9 mouse cellular contexts compared by ENCODE assay signal in the genomic region with DNA sequence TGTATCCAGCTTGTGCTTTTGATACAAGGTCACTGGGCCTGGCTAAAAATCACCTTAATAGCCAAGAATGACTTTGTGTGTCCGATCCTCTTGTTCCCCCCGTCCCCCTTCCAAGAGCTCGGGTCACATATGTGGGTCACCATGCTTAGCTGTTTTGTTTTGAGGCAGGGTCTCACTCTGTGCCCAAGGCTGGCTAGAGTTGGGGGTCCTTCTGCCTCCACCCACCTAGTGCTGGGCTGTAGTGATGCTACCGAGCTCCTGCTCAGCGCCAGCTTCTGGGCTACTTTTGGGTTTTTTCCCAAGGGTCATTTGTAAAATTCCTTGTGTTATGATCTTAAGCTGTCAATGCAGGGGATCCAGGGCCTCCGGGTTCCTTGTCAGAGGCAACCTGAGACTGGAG. TPM values are rescaled to one million over a fixed set of nuclear protein-coding genes. Genes with fewer than 3 reads are reported as not detected.
DNase-seq lines count a peak whose midpoint lies in the region; ATAC-seq and TF ChIP-seq lines count a peak whose summit lies in the region.
"Had no signal": no experiment of that assay in that cellular context is flagged by ENCODE, and none has a peak within 500 bp of the region (broad histone marks: within the 10 kb centered on the region; RNA-seq: fewer than 3 reads in every experiment).

No protein-coding gene starts in this region.

- ATAC-seq in heart, embryonic 12.5 days (ENCODE audit: insufficient number of reproducible peaks, low FRiP score), result no peak
- no peak for ATAC-seq in forebrain, embryonic 12.5 days (ENCODE audit: low FRiP score)
- ATAC-seq in liver, embryonic 14.5 days (ENCODE audit: insufficient read depth), result no peak

- H3K36me3 ChIP-seq in heart, embryonic 12.5 days, result peaks cover 3% of the 10 kb centered on the region; the same call in 1 of the 2 replicates
- H3K36me3 ChIP-seq in ES-Bruce4 (ENCODE audit: control insufficient read depth, insufficient read depth, low read length, poor library complexity, severe bottlenecking), result no peaks in the 10 kb centered on the region
- no peaks in the 10 kb centered on the region for H3K36me3 ChIP-seq in forebrain, embryonic 12.5 days (replicated peaks)
- H3K36me3 ChIP-seq in liver, embryonic 14.5 days (replicated peaks; ENCODE audit: control insufficient read depth, insufficient read depth, low read depth), result peaks cover 12% of the 10 kb centered on the region

- H3K4me2 ChIP-seq in heart, embryonic 12.5 days, result peak overlapping the region; percentile 49
- peak overlapping the region; percentile 27 for H3K4me2 ChIP-seq in forebrain, embryonic 12.5 days
- H3K4me2 ChIP-seq in liver, embryonic 14.5 days (ENCODE audit: low read depth), result peak overlapping the region; percentile 90

- peak overlapping the region; percentile 63 for H3K9ac ChIP-seq in heart, embryonic 12.5 days
- peak overlapping the region; percentile 24; the same call in 1 of the 2 replicates for H3K9ac ChIP-seq in ES-Bruce4 (ENCODE audit: low read depth, poor library complexity, severe bottlenecking)
- H3K9ac ChIP-seq in forebrain, embryonic 12.5 days, result 0 out of 2 replicates have a peak overlapping the region, but pooled peaks have one; percentile 22
- H3K9ac ChIP-seq in liver, embryonic 14.5 days (replicated peaks), result peak overlapping the region; percentile 88

- no peaks in the 10 kb centered on the region for H3K27me3 ChIP-seq in heart, embryonic 12.5 days (replicated peaks)
- H3K27me3 ChIP-seq in ES-Bruce4 (ENCODE audit: control insufficient read depth, insufficient read depth, low read length, poor library complexity, severe bottlenecking), result no peaks in the 10 kb centered on the region
- no peaks in the 10 kb centered on the region for H3K27me3 ChIP-seq in forebrain, embryonic 12.5 days
- no peaks in the 10 kb centered on the region for H3K27me3 ChIP-seq in liver, embryonic 14.5 days (ENCODE audit: control insufficient read depth, insufficient read depth, low read length)

- TF ChIP-seq EP300 in ES-Bruce4 (IDR thresholded peaks at IDR 0.05; ENCODE audit: insufficient read depth, low read depth, low read length), result no peak
- no peak for TF ChIP-seq EP300 in liver, embryonic 14.5 days (IDR thresholded peaks at IDR 0.05; ENCODE audit: low read depth)

- peak overlapping the region; percentile 12; the same call in 1 of the 2 replicates for H3K4me3 ChIP-seq in heart, embryonic 12.5 days
- no peak overlapping the region for H3K4me3 ChIP-seq in ES-Bruce4 (ENCODE audit: low read depth, low read length)
- 0 out of 2 replicates have a peak overlapping the region, but pooled peaks have one; percentile 1 for H3K4me3 ChIP-seq in forebrain, embryonic 12.5 days (replicated peaks)
- peak overlapping the region; percentile 61 to 76 for H3K4me3 ChIP-seq in liver, embryonic 14.5 days (ENCODE audit: insufficient read depth in 1 of 2, low read depth in 2 of 2, low read length in 2 of 2)

- no peak overlapping the region for H3K27ac ChIP-seq in heart, embryonic 12.5 days (ENCODE audit: poor library complexity, severe bottlenecking)
- no peak overlapping the region for H3K27ac ChIP-seq in ES-Bruce4 (ENCODE audit: insufficient read depth, low read length)
- H3K27ac ChIP-seq in forebrain, embryonic 12.5 days, result no peak overlapping the region
- H3K27ac ChIP-seq in liver, embryonic 14.5 days, result peak overlapping the region; percentile 98

- DNase-seq in heart, postnatal 4 days, result no peak
- no peak for DNase-seq in liver, embryonic 14.5 days (ENCODE audit: low read depth in 3 of 3, low spot score in 3 of 3)
- DNase-seq in right cerebral cortex, postnatal 25 days, result no peak
- DNase-seq in left cerebral cortex, adult 18-20 months (ENCODE audit: low spot score in 2 of 2), result no peak
- no peak for DNase-seq in frontal cortex, postnatal 10 days (ENCODE audit: low spot score in 2 of 2)
- DNase-seq: lung, adult 18-20 months had no signal

- H3K9me3 ChIP-seq in heart, embryonic 12.5 days (replicated peaks), result no peaks in the 10 kb centered on the region
- H3K9me3 ChIP-seq in ES-Bruce4 (replicated peaks; ENCODE audit: control insufficient read depth, insufficient read depth, low read length, poor library complexity, severe bottlenecking), result no peaks in the 10 kb centered on the region
- H3K9me3 ChIP-seq in forebrain, embryonic 12.5 days, result no peaks in the 10 kb centered on the region
- no peaks in the 10 kb centered on the region for H3K9me3 ChIP-seq in liver, embryonic 14.5 days (ENCODE audit: control insufficient read depth, low read length)

- WGBS in heart, embryonic 12.5 days, result 71% methylated on average over 6 of the region's 6 CpGs
- WGBS in forebrain, embryonic 12.5 days, result 77% methylated on average over 6 of the region's 6 CpGs
- 62% methylated on average over 6 of the region's 6 CpGs for WGBS in liver, embryonic 14.5 days (ENCODE audit: insufficient replicate concordance)

- no peak for TF ChIP-seq POLR2A in ES-Bruce4 (IDR thresholded peaks at IDR 0.05; ENCODE audit: insufficient read depth, low read length)

- H3K4me1 ChIP-seq in heart, embryonic 12.5 days (replicated peaks), result peaks cover 44% of the 10 kb centered on the region
- no peaks in the 10 kb centered on the region for H3K4me1 ChIP-seq in ES-Bruce4 (ENCODE audit: control insufficient read depth, insufficient read depth, low read length)
- peaks cover 41% of the 10 kb centered on the region for H3K4me1 ChIP-seq in forebrain, embryonic 12.5 days
- peaks cover 24 to 29% of the 10 kb centered on the region in 2 experiments for H3K4me1 ChIP-seq in liver, embryonic 14.5 days (replicated peaks; ENCODE audit: control insufficient read depth in 2 of 2, insufficient read depth in 2 of 2, low read length in 1 of 2)

- no peak for TF ChIP-seq CTCF in ES-Bruce4 (IDR thresholded peaks at IDR 0.05; ENCODE audit: low read depth, low read length)
- TF ChIP-seq CTCF in liver, embryonic 14.5 days (IDR thresholded peaks at IDR 0.05; ENCODE audit: low read depth), result no peak

RNA-seq across cellular contexts. Expression of a gene that starts 2.4 kb away (rescaled TPM):
- 107 and 115 TPM in 2 replicates for polyA plus RNA-seq in heart, embryonic 12.5 days (2016; fragmentation: Nextera tagmentation; extraction: Ambion mirVana)
- 100 to 1,000 TPM; 139 TPM for total RNA-seq in heart, postnatal 4 days (2021)
- polyA plus RNA-seq in ES-Bruce4 (2011; ENCODE audit: insufficient read depth, insufficient read length, low read depth, missing spikeins), result 83.1 and 91.6 TPM in 2 replicates
- polyA plus RNA-seq in forebrain, embryonic 12.5 days (2016; fragmentation: Nextera tagmentation; extraction: Ambion mirVana), result 131 and 144 TPM in 2 replicates
- polyA plus RNA-seq in liver, embryonic 14.5 days (2012; rRNA removed), result 78.2 and 103 TPM in 2 replicates
- 63.3 and 63.5 TPM in 2 replicates for polyA plus RNA-seq in liver, embryonic 14.5 days (2014; fragmentation: Nextera tagmentation; extraction: Ambion mirVana)
- 100 to 1,000 TPM; 182 to 189 TPM for total RNA-seq in left cerebral cortex, adult 18-20 months (2021)

RNA-seq across cellular contexts. Expression of a gene that starts 2.6 kb away (rescaled TPM):
- polyA plus RNA-seq in heart, embryonic 12.5 days (2016; fragmentation: Nextera tagmentation; extraction: Ambion mirVana), result 67.9 and 74.2 TPM in 2 replicates
- 100 to 1,000 TPM; 379 to 401 TPM for total RNA-seq in heart, postnatal 4 days (2021)
- polyA plus RNA-seq in ES-Bruce4 (2011; ENCODE audit: insufficient read depth, insufficient read length, low read depth, missing spikeins), result 8.9 and 12.3 TPM in 2 replicates
- polyA plus RNA-seq in forebrain, embryonic 12.5 days (2016; fragmentation: Nextera tagmentation; extraction: Ambion mirVana), result 22.5 and 23.0 TPM in 2 replicates
- 14.6 and 15.0 TPM in 2 replicates for polyA plus RNA-seq in liver, embryonic 14.5 days (2012; rRNA removed)
- polyA plus RNA-seq in liver, embryonic 14.5 days (2014; fragmentation: Nextera tagmentation; extraction: Ambion mirVana), result 27.4 and 27.9 TPM in 2 replicates
- 10 to 100 TPM; 53.7 to 57.3 TPM for total RNA-seq in left cerebral cortex, adult 18-20 months (2021)

RNA-seq across cellular contexts. Expression of a gene that starts 26.2 kb away (rescaled TPM):
- polyA plus RNA-seq in heart, embryonic 12.5 days (2016; fragmentation: Nextera tagmentation; extraction: Ambion mirVana), result 21.9 and 22.2 TPM in 2 replicates
- 10 to 100 TPM; 14.2 to 14.6 TPM for total RNA-seq in heart, postnatal 4 days (2021)
- 42.3 and 44.3 TPM in 2 replicates for polyA plus RNA-seq in ES-Bruce4 (2011; ENCODE audit: insufficient read depth, insufficient read length, low read depth, missing spikeins)
- 51.4 and 52.3 TPM in 2 replicates for polyA plus RNA-seq in forebrain, embryonic 12.5 days (2016; fragmentation: Nextera tagmentation; extraction: Ambion mirVana)
- polyA plus RNA-seq in liver, embryonic 14.5 days (2012; rRNA removed), result 17.0 and 23.1 TPM in 2 replicates
- 13.5 and 17.4 TPM in 2 replicates for polyA plus RNA-seq in liver, embryonic 14.5 days (2014; fragmentation: Nextera tagmentation; extraction: Ambion mirVana)
- total RNA-seq in left cerebral cortex, adult 18-20 months (2021), result 10 to 100 TPM; 24.2 to 27.5 TPM

RNA-seq across cellular contexts. Expression of a gene that starts 54.2 kb away (rescaled TPM):
- polyA plus RNA-seq in heart, embryonic 12.5 days (2016; fragmentation: Nextera tagmentation; extraction: Ambion mirVana), result 32.7 and 33.6 TPM in 2 replicates
- 10 to 100 TPM; 52.4 to 63.5 TPM for total RNA-seq in heart, postnatal 4 days (2021)
- 16.6 and 18.6 TPM in 2 replicates for polyA plus RNA-seq in ES-Bruce4 (2011; ENCODE audit: insufficient read depth, insufficient read length, low read depth, missing spikeins)
- polyA plus RNA-seq in forebrain, embryonic 12.5 days (2016; fragmentation: Nextera tagmentation; extraction: Ambion mirVana), result 24.4 and 25.2 TPM in 2 replicates
- 6.1 and 6.9 TPM in 2 replicates for polyA plus RNA-seq in liver, embryonic 14.5 days (2012; rRNA removed)
- polyA plus RNA-seq in liver, embryonic 14.5 days (2014; fragmentation: Nextera tagmentation; extraction: Ambion mirVana), result 5.3 and 5.8 TPM in 2 replicates
- total RNA-seq in left cerebral cortex, adult 18-20 months (2021), result 100 to 1,000 TPM; 108 to 120 TPM

RNA-seq across cellular contexts. Expression of a gene that starts 55.8 kb away (rescaled TPM):
- 1.7 and 2.0 TPM in 2 replicates for polyA plus RNA-seq in heart, embryonic 12.5 days (2016; fragmentation: Nextera tagmentation; extraction: Ambion mirVana)
- 10 to 100 TPM; 10.7 to 12.1 TPM for total RNA-seq in heart, postnatal 4 days (2021)
- 5.3 and 6.2 TPM in 2 replicates for polyA plus RNA-seq in ES-Bruce4 (2011; ENCODE audit: insufficient read depth, insufficient read length, low read depth, missing spikeins)
- 2.3 and 2.7 TPM in 2 replicates for polyA plus RNA-seq in forebrain, embryonic 12.5 days (2016; fragmentation: Nextera tagmentation; extraction: Ambion mirVana)
- 0.86 and 0.90 TPM in 2 replicates for polyA plus RNA-seq in liver, embryonic 14.5 days (2012; rRNA removed)
- polyA plus RNA-seq in liver, embryonic 14.5 days (2014; fragmentation: Nextera tagmentation; extraction: Ambion mirVana), result 0.10 and 0.13 TPM in 2 replicates
- total RNA-seq in left cerebral cortex, adult 18-20 months (2021), result 10 to 100 TPM; 30.3 to 30.4 TPM

Comparison
In these comparisons a context has a peak if more than half of its experiments do, and no peak if none do; other contexts are left out.
1. H3K4me2 ChIP-seq: peak in every context shown above with its lines; median percentile 90 in liver, embryonic 14.5 days; 49 in heart, embryonic 12.5 days; 27 in forebrain, embryonic 12.5 days.
2. H3K9ac ChIP-seq: peak in every context shown above with its lines; median percentile 88 in liver, embryonic 14.5 days; 63 in heart, embryonic 12.5 days; 24 in ES-Bruce4; 22 in forebrain, embryonic 12.5 days.